Mouse (Mus musculus): ENCODE results near the gene Car4. TPM values are rescaled to one million over a fixed set of nuclear protein-coding genes. Genes with fewer than 3 reads are reported as not detected.

The Car4 gene
- total RNA-seq, 2 experiments from 2014 or later, result 32.8 to 47.4 TPM

DNA sequence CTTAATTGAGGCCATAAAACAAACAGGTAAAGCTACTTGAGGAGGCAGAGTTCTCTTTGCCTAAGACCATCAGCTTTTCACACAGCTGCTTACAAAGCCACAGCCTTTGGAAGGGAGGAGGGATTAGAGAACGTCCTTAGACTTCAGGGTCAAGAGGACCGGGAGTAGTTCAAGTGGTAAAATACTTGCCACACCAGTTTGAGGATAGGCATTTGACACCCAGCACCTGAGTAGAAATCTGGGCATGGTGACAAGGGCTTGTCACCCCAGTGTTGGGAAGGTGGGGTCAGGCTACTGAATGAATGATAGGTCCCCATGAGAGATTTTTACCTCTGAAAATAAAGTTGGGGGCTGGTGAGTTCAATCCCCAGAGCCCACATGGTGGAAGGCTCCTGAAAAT lies 5.0 kb upstream of the Car4 start:
- intact Hi-C loops (cut with DNase I), result no loop called here
- no peak for DNase-seq (ENCODE audit: low spot score)

DNA sequence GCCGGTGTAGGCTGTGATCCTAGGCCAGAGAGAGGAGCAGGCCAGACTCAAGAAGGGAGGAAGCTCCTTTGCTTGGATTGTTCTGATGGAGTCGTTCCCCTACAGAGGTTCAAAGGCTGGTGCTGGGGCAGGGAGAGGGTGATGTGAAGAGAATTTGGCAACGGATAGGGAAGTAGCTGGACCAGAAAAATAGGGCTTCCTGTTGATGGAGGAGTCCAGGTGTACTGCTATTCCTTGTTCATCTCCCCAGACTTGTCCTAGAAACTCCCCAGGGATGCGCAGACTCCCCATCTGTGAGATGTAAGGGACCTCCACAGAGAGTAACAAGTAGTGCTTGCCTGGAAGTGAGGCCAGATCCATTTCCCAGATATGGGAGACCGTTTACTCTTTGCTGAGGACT lies 1.2 kb upstream of the Car4 start:
- no peak for DNase-seq (ENCODE audit: low spot score)
- intact Hi-C loops (cut with DNase I), result no loop called here

DNA sequence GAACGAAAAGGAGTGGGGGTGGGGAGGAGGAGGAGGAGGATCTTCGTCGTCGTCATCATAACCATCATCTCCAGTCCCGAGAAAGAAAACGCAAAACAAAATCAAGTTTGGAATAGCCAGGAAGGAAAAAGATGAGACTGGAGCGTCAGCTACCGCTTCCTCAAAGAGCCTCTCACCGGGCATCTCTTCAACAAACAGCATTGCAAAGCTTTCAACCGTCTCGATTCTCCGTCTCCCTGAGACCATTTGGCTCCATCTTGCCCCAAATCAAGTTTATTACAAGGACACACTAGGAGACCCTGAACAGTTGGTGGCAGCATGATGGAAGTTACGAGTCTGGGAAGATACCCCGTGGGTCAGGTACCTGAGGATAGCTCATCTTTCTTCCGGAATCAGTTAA lies 415 bp upstream of the Car4 start:
- intact Hi-C loops (cut with DNase I), result no loop called here
- DNase-seq (ENCODE audit: low spot score), result no peak

DNA sequence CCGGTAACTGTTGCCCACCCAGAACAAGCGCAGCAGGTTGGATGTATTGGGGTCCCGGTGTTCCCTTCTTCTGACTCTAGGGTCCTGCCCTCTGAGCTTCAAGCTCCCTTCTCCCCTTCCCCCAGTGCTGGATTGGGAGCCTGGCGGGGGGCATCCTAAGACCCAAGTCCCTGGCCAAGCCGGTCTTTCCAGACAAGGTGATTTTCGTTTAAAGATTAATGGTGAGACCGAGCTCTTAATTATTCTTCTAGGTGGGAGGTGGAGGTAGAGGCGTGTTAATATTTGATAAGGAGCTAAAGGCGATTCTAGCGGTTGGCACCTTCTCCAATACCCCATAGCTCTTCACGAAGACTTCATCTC lies 665 bp downstream of the Car4 start:
- intact Hi-C loops (cut with DNase I), result no loop called here

DNA sequence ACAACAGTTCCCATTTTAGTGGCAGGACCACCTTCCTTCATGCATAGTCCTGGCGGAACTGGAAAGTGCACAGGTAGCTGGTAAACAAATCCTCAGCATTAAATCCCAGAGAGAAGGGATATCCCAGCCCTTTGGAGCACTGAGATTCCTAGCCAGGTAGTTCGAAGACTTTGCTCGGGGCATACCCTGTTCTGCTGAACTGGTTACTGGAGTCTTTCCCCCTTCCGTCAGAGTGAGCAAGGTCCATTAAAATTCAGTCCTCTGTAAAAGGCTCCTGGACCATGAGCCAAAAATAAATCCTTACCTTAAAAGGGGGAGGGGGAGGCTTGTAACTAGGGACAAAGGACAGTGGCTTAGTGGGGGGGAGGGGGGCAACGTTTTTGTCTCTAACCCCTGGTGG lies 1.6 kb downstream of the Car4 start:
- intact Hi-C loops (cut with DNase I), result no loop called here
- no peak for DNase-seq (ENCODE audit: low spot score)

More for the DNA sequence above, 665 bp downstream of the Car4 start:
- DNase-seq (ENCODE audit: low spot score), result no peak

DNA sequence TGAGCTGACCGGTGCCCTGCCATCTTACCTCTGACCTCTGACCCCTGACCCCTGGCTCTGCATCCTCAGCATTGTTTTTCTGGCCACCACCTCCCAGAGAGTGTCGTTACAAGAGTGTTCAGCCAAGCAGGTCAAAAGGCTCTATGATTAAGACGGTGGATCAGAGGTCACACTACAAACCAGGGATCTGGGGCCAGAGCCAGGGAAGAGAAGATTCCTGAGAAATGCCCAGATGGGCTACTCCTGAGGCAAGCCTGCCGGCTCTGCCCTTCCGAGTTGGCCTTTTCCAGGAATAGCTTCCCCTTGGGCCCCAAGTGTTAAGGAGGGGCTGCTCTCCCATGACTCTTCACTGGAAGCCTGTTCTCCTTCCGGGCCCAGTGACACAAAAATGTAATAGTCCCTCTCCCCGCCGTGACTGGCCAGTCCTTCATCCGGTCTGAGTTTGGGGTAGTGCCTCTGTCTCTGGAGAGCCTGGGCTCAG lies 2.2 kb downstream of the Car4 start:
- peak; percentile 38 for DNase-seq (ENCODE audit: low spot score)
- intact Hi-C loops (cut with DNase I), result no loop called here

DNA sequence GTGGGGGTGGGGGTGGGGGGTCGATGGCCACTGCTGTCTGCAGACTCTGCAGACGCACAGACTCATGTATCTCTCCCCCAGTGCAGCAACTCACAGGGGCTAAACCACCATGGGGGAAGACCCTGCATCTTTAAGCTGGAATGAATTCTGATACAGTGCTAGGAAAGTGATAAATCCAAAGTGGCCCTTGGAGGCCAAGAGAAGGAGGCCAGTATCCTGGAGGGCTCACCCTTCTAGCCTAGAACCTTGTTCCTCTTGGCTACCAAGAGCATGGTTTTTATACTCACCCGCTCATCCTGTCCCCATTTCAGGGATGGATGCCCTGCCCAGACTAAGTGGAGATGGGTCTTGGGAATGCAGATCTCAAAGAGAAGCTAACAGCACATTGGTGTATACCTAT lies 2.7 kb downstream of the Car4 start:
- no peak for DNase-seq (ENCODE audit: low spot score)
- intact Hi-C loops (cut with DNase I), result no loop called here

DNA sequence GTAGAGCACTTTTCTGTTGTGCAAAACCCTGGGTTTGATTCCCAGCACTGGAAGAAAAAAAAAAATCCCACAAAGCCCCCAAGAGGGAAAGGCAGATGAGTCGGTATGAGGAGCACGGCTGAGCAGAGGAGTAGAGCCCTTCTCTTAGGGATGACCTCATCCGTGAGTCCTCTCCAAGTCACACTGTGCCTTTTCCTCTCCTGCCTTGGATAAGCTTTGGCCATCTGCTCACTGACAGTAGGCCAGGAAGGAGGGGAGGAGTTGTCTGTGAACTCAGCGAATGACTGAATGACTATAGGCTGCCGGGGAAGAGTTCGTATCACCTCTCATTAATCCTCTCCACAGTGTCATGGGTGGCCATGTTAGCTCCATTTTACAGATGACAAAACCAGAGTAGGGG lies 3.2 kb downstream of the Car4 start:
- DNase-seq (ENCODE audit: low spot score), result no peak
- intact Hi-C loops (cut with DNase I), result no loop called here

DNA sequence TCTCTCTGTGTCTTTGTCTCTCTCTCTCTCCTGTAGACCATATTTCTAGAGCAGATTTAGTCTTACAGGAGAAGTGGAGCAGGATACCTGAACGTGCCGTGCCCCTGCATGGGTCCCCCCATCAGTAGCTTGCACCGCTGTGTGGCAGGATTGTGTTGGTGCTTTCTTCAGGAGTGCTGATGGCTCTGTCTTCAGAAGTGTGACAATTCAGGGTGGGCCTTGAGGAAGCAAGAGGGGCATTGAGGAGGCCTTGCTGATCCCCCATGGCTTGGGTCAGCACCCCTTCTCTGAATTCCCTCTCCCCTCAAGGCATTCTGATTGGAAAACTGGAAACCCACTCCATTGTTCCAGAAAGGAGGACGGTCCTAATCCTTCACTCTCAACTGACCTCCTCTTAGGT lies 4.0 kb downstream of the Car4 start:
- no peak for DNase-seq (ENCODE audit: low spot score)
- intact Hi-C loops (cut with DNase I), result no loop called here

DNA sequence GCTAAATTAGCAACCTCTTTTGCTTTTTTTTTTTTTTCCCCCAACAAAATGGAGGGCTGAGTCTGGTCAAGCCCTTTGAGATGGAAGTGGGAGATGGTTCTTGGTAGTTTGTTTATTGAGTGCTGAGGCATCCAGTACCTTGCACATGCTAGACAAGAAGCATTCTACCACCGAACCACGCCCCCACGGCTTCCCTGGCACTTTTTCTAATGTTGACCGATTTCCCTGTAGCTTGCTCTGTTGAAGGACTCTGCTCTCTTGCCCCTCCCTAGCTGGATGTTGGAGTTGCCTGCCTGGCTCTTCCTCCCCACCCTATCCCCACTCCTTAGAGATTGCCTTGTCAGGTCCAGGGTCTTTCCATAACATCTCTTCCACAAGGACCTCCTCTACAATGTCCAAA lies 5.0 kb downstream of the Car4 start:
- DNase-seq (ENCODE audit: low spot score), result no peak
- intact Hi-C loops (cut with DNase I), result no loop called here

DNA sequence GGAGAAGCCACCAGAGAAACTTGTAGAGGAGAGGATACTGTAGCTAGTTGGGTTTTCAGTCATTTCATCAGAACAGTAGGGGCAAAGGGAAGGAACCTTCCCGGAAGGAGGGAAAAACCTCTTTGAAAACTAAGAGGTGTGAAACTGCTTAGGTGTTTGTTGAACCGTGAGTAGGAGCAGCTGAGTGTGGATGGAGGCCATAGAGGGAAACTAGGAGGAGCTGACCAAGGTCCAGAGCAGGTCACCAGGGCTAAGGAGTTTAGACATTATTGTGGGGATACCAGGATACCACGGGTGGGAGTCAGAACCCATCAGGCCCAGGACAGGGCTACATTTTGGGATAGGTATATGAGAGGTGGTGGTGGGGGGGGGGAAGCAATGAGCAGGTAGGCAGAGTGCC lies 6.0 kb downstream of the Car4 start:
- intact Hi-C loops (cut with DNase I), result no loop called here
- DNase-seq (ENCODE audit: low spot score), result no peak

DNA sequence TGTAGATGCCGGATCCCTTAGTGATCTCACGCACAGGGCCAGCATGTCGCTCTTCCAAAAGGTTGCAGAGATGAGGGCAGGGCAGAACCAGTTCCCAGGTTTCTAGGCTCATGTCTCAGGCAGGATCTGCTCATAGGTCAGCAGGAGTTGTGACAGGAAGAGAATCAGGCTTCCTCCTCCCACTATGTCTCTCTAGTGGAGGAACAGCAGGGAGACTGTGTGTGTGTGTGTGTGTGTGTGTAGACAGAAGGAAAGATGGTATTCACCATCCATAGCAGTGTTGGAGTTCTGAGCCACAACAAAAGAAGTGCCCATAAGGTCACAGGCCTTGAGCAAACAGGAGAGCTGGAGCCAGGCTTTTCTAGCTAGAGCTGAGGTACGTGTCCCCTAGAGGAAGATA lies 9.1 kb downstream of the Car4 start:
- DNase-seq (ENCODE audit: low spot score), result no peak
- intact Hi-C loops (cut with DNase I), result no loop called here

DNA sequence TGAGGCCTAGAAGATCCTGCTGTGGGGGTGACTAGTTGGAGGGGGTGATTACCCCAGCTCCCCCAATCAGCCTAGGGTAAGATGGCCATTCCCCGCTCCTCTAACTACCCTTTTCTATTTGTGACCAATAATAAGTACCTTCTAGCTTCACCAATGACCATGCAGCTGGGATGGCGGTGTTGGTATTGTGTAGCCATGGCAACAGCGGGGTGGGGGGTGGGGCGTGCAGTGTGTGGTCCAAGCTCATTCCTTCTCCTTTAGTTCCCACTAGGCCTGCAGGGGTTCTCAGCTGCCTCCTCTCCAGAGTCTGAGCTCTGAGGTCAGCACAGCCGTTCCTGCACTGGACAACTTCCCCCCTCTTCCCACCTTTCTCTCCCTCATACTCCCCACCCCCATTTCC lies 9.5 kb downstream of the Car4 start:
- intact Hi-C loops (cut with DNase I), result no loop called here

DNA sequence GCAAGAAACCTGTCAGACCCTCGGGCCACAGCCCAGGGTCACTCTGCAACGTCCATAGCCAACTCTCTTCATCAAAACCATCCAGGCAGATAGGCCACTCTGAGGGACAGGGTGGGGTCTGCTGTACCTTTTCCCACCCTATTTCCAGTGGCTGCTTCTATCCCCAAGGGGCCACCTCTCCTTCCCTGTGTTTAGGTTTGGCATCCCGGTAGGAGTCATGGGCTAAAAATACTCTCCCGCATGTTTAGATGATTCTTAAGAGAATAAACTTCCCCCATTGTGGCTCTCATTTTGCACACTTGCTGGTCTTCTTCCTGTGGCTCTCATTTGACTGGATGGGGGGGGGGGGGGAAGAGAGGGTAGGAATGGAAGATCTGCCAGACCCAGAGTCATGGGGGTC lies 10.7 kb downstream of the Car4 start:
- no peak for DNase-seq (ENCODE audit: low spot score)
- intact Hi-C loops (cut with DNase I), result no loop called here

More for the DNA sequence above, 9.5 kb downstream of the Car4 start:
- no peak for DNase-seq (ENCODE audit: low spot score)

DNA sequence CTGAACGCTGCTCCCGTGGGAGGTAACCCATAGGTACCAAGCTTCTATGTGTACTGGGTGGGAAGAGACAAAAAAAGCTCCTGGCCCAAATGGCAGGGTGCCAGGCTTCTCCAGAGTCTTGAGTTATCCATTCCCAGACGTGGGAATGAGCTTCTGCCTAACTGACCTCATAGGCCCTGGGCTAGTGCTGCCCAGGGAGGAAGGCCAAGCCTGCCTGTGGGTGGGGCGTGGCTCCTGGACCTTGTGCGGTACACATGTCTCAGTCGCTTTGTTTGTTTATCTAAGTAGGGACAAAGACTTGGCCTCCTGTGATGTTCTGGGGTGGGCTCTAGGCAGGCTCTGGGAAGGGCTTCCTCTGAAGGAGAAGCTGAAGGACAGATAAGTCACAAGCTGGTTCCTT lies 11.2 kb downstream of the Car4 start:
- intact Hi-C loops (cut with DNase I), result no loop called here
- DNase-seq (ENCODE audit: low spot score), result peak; percentile 69

DNA sequence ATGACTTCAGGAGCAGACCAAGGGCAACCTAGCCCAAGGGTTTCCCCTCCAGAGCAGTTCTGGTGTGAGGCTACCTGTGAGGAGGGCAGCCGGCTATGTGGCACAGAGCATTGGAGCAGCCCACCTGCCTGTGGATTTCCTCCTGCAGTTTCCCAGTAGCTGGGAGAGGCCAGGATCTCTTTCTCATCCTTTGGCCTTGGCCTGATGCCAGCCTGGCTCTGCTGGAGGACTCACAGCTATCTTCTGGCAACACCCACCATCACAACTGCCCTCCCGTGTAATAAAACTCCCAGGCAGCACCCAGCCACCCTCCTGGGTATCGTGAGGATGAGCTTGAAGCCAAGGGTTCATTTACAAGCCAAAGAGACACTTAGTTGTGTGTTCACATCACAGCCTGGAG lies 14.5 kb downstream of the Car4 start:
- DNase-seq (ENCODE audit: low spot score), result no peak
- intact Hi-C loops (cut with DNase I), result no loop called here

DNA sequence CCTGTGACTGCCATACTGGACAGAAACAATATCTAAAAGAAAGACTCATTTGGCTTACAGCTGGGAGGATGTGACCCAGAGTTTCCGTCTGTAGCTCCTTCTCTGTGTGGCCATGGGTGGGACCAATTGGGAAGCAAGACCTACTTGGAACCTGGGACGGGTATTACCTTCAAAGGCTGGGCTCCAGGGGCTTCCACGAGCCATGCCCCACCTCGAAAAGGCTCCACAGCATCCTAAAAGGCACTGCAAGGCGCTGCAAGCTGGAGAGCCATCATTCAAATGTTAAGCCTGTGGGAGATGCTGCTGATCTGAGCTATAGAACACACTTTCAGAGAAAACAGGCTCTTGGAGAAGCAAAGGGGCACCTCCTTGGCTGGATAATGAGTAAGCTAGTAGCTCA lies 16.1 kb downstream of the Car4 start:
- intact Hi-C loops (cut with DNase I), result no loop called here
- no peak for DNase-seq (ENCODE audit: low spot score)

DNA sequence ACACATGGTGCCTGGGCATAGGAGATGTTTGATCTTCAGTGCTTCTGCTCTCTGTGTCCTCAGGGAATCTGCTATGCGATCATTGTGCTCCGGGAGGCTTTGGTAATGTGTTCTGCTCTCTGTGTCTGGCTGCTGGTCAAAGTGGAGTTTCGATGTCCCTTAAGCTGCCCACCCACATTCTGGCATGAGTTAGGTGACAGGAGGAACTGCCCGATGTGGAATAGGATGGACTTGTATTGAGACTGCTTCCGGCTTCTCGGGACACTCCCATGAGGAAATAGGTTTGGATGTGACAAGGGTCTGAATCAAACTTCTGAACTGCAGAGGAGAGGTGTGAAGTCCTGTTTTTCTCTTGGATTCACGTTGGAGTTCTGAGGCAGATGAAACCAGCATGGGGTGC lies 17.0 kb downstream of the Car4 start:
- no peak for DNase-seq (ENCODE audit: low spot score)

DNA sequence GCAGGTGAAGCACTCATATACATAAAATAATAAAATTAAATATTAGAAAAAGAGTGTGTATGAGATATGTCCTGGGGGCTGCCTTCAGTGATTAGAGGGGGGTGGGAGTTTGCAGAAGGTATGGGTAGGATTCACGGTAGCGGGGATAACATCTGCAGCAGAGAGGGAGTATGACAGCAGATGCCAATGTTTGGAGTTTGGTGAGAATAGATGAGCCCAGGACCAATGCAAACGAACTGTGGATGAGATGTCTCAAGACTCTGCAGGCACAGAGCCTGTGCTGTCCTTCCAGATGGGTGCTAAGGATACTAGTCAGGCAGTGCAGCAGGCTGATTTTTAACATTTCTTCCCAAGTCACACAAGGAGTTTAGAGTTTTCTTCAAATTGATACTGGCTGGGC lies 19.1 kb downstream of the Car4 start:
- DNase-seq (ENCODE audit: low spot score), result no peak
- intact Hi-C loops (cut with DNase I), result loop anchor here (5.0 kb wide), 1 partner anchor 34 kb away; no protein-coding TSS in a partner anchor

More for the DNA sequence above, 17.0 kb downstream of the Car4 start:
- intact Hi-C loops (cut with DNase I), result no loop called here

DNA sequence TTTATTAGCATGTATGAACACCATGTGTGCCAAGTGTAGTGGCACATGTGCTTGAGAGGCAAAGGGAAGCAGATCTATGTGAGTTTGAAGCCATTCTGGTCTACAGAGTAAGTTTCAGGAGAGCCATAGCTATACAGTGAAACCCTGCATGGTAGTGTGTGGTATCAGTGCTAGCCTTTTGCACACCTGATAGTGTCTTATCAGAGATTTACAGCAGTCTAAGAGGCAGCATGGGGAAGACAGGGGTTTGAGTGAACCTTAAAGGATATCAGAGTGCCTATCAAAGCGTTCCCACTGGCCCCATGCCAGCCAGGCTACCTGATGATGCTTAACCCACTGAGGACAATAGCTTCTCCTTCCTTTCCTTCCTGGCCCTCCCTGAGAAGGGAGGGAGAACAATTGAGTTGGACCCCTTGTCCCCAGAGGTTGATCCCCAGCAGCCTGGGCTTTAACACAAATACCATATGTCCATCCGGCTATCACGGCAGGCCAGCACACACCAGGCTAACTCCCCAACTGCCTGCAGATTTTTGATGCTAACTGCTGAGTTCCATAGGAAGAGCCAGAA lies 19.9 kb downstream of the Car4 start:
- DNase-seq (ENCODE audit: low spot score), result peak; percentile 41
- intact Hi-C loops (cut with DNase I), result loop anchor here (5.0 kb wide), 1 partner anchor 35 kb away; no protein-coding TSS in a partner anchor

DNA sequence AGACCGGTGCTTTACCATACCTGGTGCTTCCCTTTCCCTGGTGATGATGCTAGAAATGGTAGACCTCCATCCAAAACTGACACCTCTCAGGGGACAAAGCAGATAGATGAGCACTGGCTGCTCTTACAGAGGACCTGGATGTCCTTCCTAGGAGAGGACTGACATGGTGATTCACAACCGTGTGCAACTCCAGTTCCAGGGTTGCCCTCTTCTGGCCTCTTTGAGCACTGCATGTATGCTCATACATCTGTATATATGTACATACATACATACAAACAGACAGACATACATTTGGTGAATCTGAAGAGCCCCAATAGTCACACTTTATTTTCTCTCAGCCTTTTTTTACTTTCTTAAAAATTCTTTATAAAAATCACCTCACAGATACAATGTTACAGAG lies 20.5 kb downstream of the Car4 start:
- intact Hi-C loops (cut with DNase I), result loop anchor here (2.0 to 5.0 kb wide), 2 partner anchors 36 to 59 kb away; no protein-coding TSS in a partner anchor
- no peak for DNase-seq (ENCODE audit: low spot score)

DNA sequence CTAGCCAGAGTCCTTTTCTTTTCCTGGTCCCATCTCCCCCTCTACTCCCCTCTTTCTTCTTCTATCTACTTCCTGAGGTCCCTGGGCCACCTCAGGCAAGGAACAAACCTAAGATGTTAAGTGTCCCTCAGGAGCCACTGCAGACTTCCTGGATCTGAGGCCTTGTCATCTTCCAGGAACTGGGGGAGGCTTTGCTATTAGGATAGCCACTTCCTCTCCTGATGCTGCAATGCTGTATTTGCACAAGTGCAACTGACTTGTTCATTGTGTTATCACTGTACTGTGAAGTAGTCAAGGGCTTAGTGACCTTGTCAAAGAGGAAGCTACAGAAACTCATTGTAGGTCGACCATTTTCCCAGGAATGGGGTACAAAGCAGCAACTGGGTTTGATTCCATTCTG lies 21.8 kb downstream of the Car4 start:
- intact Hi-C loops (cut with DNase I), result loop anchor here (2.0 to 5.0 kb wide), 2 partner anchors 37 to 61 kb away; no protein-coding TSS in a partner anchor

More for the DNA sequence above, 21.8 kb downstream of the Car4 start:
- DNase-seq (ENCODE audit: low spot score), result no peak

Measured in heart, postnatal 25 days (tissue).